Mouse (Mus musculus): ENCODE results near the gene Myoc.
"Not testable (repeated sequence)": the region's sequence is repeated elsewhere in the genome, so short reads cannot be mapped to it uniquely, and the experiment has no call there.

DNA sequence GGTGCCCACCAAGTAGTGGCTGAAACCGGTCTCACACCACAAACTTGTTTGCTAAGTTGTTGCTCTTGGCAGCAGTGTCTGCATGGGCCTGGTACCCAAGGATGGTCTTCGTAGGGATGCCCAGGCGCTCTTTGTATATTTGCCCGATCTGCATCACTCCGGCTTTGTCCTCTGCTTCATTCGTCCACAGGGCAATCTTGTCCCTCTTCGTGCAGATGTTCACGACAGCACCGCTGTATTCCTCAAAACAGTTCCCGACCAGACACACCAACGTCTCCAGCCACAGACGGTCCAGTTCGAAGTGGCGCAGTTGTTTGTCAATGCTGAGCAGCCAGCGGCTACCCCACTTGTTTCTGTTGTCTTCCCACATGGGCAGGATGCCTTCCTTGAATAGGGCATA is 10.6 kb upstream of the Myoc start:
- not testable (repeated sequence) for TF ChIP-seq CHD2 (IDR thresholded peaks at IDR 0.05; ENCODE audit: low read depth, low read length); MAFK (IDR thresholded peaks at IDR 0.05; ENCODE audit: insufficient read depth, low read depth, low read length)
